Mouse (Mus musculus) CH12.LX (cell line): Measurements from ENCODE around the gene Lrig1. TPM values are rescaled to one million over a fixed set of nuclear protein-coding genes. Genes with fewer than 3 reads are reported as not detected.

Experiments used
- DNase-seq: peaks from one replicate; pipeline ENCODE4 v3.0.0-alpha.2; 2013; ENCODE audit errors: extremely low read depth
- H3K27ac ChIP-seq: 2 replicates; pipeline ENCODE4 v1.5.1; 2012; ENCODE audit warnings: low read depth, mild to moderate bottlenecking, control low read depth, moderate library complexity; ENCODE audit not compliant: insufficient read depth
- H3K27me3 ChIP-seq: replicated peaks from 2 replicates; pipeline ENCODE3; 2012; ENCODE audit warnings: inconsistent platforms
- H3K36me3 ChIP-seq, 2 experiments: replicated peaks in 1 of 2; 2 replicates each; pipeline versions ENCODE3 to v1.6.1; 2012; ENCODE audit warnings: inconsistent platforms in 1 of 2, low read length in 1 of 2, mild to moderate bottlenecking in 1 of 2, mixed read lengths in 1 of 2, moderate library complexity in 1 of 2; ENCODE audit not compliant: control insufficient read depth in 1 of 2, insufficient read depth in 1 of 2
- H3K4me1 ChIP-seq, 2 experiments: 2 replicates each; pipeline ENCODE4 v1.6.1; 2012; ENCODE audit warnings: inconsistent platforms in 1 of 2, moderate library complexity in 1 of 2; ENCODE audit not compliant: insufficient read depth in 2 of 2, control insufficient read depth in 1 of 2
- H3K4me2 ChIP-seq: 2 replicates; pipeline ENCODE4 v1.6.1; 2012; ENCODE audit warnings: low read depth, mild to moderate bottlenecking, control low read depth; ENCODE audit not compliant: poor library complexity, insufficient read depth, severe bottlenecking
- H3K4me3 ChIP-seq, 3 experiments: fragments of 150-350 bp in 1 of 3; sonication (generic) in 1 of 3; replicated peaks in 1 of 3; 2 replicates each; pipeline versions ENCODE3 to v1.5.1; 2011 to 2012; ENCODE audit warnings: low read depth in 2 of 3, low read length in 2 of 3, mild to moderate bottlenecking in 2 of 3, moderate library complexity in 2 of 3, control low read depth in 1 of 3, improper control_type of control experiment in 1 of 3, inconsistent platforms in 1 of 3, mixed read lengths in 1 of 3; ENCODE audit not compliant: poor library complexity in 1 of 3
- H3K79me2 ChIP-seq: replicated peaks from 2 replicates; pipeline ENCODE4 v1.6.1; 2012; ENCODE audit warnings: mild to moderate bottlenecking, moderate library complexity; ENCODE audit not compliant: control insufficient read depth, poor library complexity, insufficient read depth, severe bottlenecking; ENCODE audit errors: extremely low read depth
- H3K9ac ChIP-seq: 2 replicates; pipeline ENCODE4 v1.6.1; 2012; ENCODE audit warnings: low read depth, mild to moderate bottlenecking, control low read depth, moderate library complexity; ENCODE audit not compliant: insufficient read depth
- H3K9me3 ChIP-seq: replicated peaks from 2 replicates; pipeline ENCODE3; 2012; ENCODE audit warnings: low read length, inconsistent platforms, mixed read lengths
- CTCF ChIP-seq, 2 experiments: IDR thresholded peaks in 1 of 2; conservative IDR thresholded peaks in 1 of 2; 2 replicates each; pipeline ENCODE4 v1.5.1; 2011 to 2012; ENCODE audit warnings: low read depth in 2 of 2, low read length in 2 of 2, improper control_type of control experiment in 1 of 2, inconsistent platforms in 1 of 2, mild to moderate bottlenecking in 1 of 2, moderate library complexity in 1 of 2
- E2F4 ChIP-seq: IDR thresholded peaks from 2 replicates; pipeline ENCODE4 v1.6.1; 2011; ENCODE audit warnings: low read depth, low read length, improper control_type of control experiment; ENCODE audit not compliant: insufficient replicate concordance
- EP300 ChIP-seq: IDR thresholded peaks from 2 replicates; pipeline ENCODE4 v1.6.1; 2011; ENCODE audit warnings: low read length, improper control_type of control experiment
- JUN ChIP-seq: IDR thresholded peaks from 2 replicates; pipeline ENCODE4 v1.6.1; 2011; ENCODE audit warnings: low read depth, mild to moderate bottlenecking, low read length, improper control_type of control experiment, moderate library complexity; ENCODE audit not compliant: insufficient read depth
- JUND ChIP-seq: conservative IDR thresholded peaks from 2 replicates; pipeline ENCODE4 v1.6.1; 2011; ENCODE audit warnings: low read depth, low read length, improper control_type of control experiment
- MXI1 ChIP-seq: IDR thresholded peaks from 2 replicates; pipeline ENCODE4 v1.6.1; 2011; ENCODE audit warnings: mild to moderate bottlenecking, low read depth, low read length, improper control_type of control experiment
- MYC ChIP-seq: IDR thresholded peaks from 2 replicates; pipeline ENCODE4 v1.6.1; 2011; ENCODE audit warnings: low read depth, mild to moderate bottlenecking, improper control_type of control experiment, low read length
- NRF1 ChIP-seq: IDR thresholded peaks from 2 replicates; pipeline ENCODE4 v1.6.1; 2014; ENCODE audit warnings: low read depth, mild to moderate bottlenecking, inconsistent platforms, low read length, improper control_type of control experiment, moderate library complexity
- POLR2AphosphoS2 ChIP-seq: IDR thresholded peaks from 2 replicates; pipeline ENCODE4 v1.6.1; 2011; ENCODE audit warnings: low read depth, low read length, improper control_type of control experiment
- RAD21 ChIP-seq: IDR thresholded peaks from 2 replicates; pipeline ENCODE4 v1.6.1; 2011; ENCODE audit warnings: low read depth, mild to moderate bottlenecking, low read length, improper control_type of control experiment, moderate library complexity
- RCOR1 ChIP-seq: conservative IDR thresholded peaks from 2 replicates; pipeline ENCODE4 v1.6.1; 2012; ENCODE audit warnings: low read depth, mild to moderate bottlenecking, inconsistent platforms, low read length, improper control_type of control experiment
- SIN3A ChIP-seq: IDR thresholded peaks from 2 replicates; pipeline ENCODE4 v1.6.1; 2012; ENCODE audit warnings: low read length, improper control_type of control experiment, inconsistent platforms
- SMC3 ChIP-seq: IDR thresholded peaks from 2 replicates; pipeline ENCODE4 v1.6.1; 2011; ENCODE audit warnings: low read depth, low read length, improper control_type of control experiment
- TBP ChIP-seq: conservative IDR thresholded peaks from 2 replicates; pipeline ENCODE4 v1.6.1; 2011; ENCODE audit warnings: low read depth, low read length, improper control_type of control experiment
- TCF12 ChIP-seq: IDR thresholded peaks from 2 replicates; pipeline ENCODE4 v1.6.1; 2014; ENCODE audit warnings: low read depth, mild to moderate bottlenecking, inconsistent platforms, low read length, improper control_type of control experiment
- USF2 ChIP-seq: conservative IDR thresholded peaks from 2 replicates; pipeline ENCODE4 v1.6.1; 2011; ENCODE audit warnings: low read depth, low read length, improper control_type of control experiment
- dilution Hi-C: fragments of 300-500 bp; cut with MboI; formaldehyde crosslinking; loops from 2 replicates; pipeline ENCODE4 v1.14.3; 2020; ENCODE audit warnings: low sequenced_read_pairs; ENCODE audit not compliant: extremely low pct_unique_long_range_greater_than_20kb, extremely low pct_ligation_motif_present
- in situ Hi-C: fragments of 300-500 bp; cut with MboI; formaldehyde crosslinking; loops from 3 replicates; pipeline ENCODE4 v1.14.3; 2019; ENCODE audit warnings: low sequenced_read_pairs, low pct_ligation_motif_present, low pct_unique_long_range_greater_than_20kb, mixed read lengths
- polyA plus RNA-seq: library from polyadenylated mRNA; unstranded; fragments of >175 nt; gene quantifications from 2 replicates; pipeline ENCODE4 v1.2.1, GENCODE M21; 2012; ENCODE audit warnings: low read depth; ENCODE audit not compliant: insufficient read length
- total RNA-seq, 2 experiments: library from RNA; depleted of rRNA; stranded (reverse); fragments of 300-350 nt in 1 of 2; fragments of >200 nt in 1 of 2; gene quantifications; 2 replicates each; pipeline ENCODE4 v1.2.3; 2012 to 2014

Lrig1 gene
- total and polyA plus RNA-seq, 3 experiments, result 0.43 TPM; not detected in 2

DNA sequence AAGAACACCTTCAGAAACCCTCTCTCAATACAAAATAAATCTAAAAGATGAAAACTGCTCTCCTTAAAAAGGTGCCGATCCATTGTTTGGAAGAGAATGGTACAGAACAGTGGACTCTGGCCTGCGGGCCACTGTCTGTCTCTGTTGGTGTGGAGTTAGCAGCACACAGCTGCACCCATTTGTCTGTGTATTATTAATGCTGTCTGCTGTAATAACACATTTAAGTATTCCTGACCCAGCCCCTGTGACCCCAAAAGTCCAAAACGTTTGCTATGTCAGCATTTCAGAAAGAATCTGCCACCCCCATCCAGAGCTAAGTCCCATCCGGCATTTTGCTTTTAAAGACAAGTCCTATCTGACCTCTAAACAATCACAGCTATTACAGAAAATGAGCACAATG lies 84.0 kb downstream of the Lrig1 start:
- no peaks in the 10 kb centered on the region for H3K9me3 ChIP-seq
- no peaks in the 10 kb centered on the region for H3K27me3 ChIP-seq
- H3K27ac ChIP-seq, result no peak overlapping the region
- in situ Hi-C loops (no loop called here), dilution Hi-C loops (no loop called here)
- no peaks in the 10 kb centered on the region for H3K79me2 ChIP-seq
- no peaks in the 10 kb centered on the region for H3K4me1 ChIP-seq
- no peak overlapping the region for H3K4me3 ChIP-seq
- H3K36me3 ChIP-seq, result no peaks in the 10 kb centered on the region
- H3K9ac ChIP-seq, result no peak overlapping the region
- no peak for TF ChIP-seq POLR2AphosphoS2
- TF ChIP-seq CTCF (conservative IDR thresholded peaks at IDR 0.05 in 1 of 2, IDR thresholded peaks at IDR 0.05 in 1 of 2; ENCODE audit: low read depth in 2 of 2, low read length in 2 of 2), result no peak
- no peak for TF ChIP-seq USF2
- H3K4me2 ChIP-seq, result no peak overlapping the region
- DNase-seq, result no peak

DNA sequence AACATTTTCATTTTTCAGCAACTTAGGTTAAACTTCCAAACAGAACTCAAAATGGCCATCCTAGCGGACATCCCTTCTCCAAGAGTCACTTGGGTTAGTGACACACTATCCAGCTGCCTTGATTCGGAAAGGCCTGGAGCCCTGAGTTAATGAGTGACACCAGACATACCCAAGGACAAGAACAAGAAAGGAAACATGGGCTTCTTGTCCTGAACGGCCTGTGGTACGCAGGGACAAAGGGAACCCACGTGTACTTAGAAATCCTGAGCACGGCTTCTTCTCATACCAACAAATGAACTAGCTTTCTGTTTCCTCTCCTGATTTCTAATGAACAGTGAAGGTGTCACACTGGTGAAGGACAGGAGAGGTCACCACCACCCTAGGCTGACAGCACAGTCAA lies 85.6 kb downstream of the Lrig1 start:
- H3K27ac ChIP-seq, result no peak overlapping the region
- H3K4me2 ChIP-seq, result no peak overlapping the region
- no peak overlapping the region for H3K4me3 ChIP-seq
- dilution Hi-C loops (no loop called here), in situ Hi-C loops (no loop called here)
- DNase-seq, result no peak
- no peaks in the 10 kb centered on the region for H3K79me2 ChIP-seq
- peaks cover 0 to 1% of the 10 kb centered on the region in 2 experiments for H3K36me3 ChIP-seq
- H3K9me3 ChIP-seq, result no peaks in the 10 kb centered on the region
- H3K27me3 ChIP-seq, result no peaks in the 10 kb centered on the region
- H3K9ac ChIP-seq, result no peak overlapping the region
- TF ChIP-seq TBP (no peak), MYC (no peak), JUN (no peak), SMC3 (no peak), MXI1 (no peak), TCF12 (no peak), JUND (no peak), NRF1 (no peak), RCOR1 (no peak), CTCF (conservative IDR thresholded peaks at IDR 0.05 in 1 of 2, IDR thresholded peaks at IDR 0.05 in 1 of 2; ENCODE audit: low read depth in 2 of 2, low read length in 2 of 2) (no peak), SIN3A (no peak), RAD21 (no peak), EP300 (no peak), E2F4 (no peak)
- H3K4me1 ChIP-seq, result no peaks in the 10 kb centered on the region
